Mouse (Mus musculus): ENCODE data around the gene Synpo2l.
"Not testable (repeated sequence)": the region's sequence is repeated elsewhere in the genome, so short reads cannot be mapped to it uniquely, and the experiment has no call there.

Gene Synpo2l

DNA sequence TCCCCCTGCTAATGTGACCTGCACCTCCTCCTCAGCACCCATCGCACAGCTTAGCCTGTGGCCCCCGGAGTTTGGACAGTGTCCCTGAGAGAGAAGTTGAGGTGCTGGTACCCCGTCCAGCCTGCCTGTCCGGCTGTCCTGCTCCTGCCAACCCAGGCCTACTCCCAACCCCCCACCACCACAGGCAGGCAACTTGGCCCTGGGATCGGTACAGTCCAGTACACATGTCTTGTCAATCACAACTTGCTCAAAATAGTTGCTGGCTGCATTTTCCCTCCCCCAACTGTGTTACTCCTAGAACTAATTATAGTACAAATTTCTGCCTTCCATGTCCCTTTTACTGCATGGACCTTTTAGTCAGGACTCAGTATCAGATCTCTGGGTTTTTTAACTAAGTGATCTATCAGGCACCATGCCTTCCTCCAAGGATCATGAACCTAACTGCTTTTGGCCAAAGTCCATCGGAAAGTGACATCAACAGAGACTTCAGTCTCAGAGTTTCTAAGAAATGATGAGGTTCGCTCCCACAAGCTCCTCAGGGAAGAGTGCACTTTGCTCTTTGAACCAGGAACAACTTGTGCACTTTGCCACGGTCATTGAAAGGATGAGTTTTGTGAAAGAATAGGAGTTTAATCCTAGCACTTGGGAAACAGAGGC, at the start of gene Synpo2l:
Gene Synpo2l, minus strand, starts transcription at position 201 of the 657 bp plus-strand sequence.
- no peak for DNase-seq

DNA sequence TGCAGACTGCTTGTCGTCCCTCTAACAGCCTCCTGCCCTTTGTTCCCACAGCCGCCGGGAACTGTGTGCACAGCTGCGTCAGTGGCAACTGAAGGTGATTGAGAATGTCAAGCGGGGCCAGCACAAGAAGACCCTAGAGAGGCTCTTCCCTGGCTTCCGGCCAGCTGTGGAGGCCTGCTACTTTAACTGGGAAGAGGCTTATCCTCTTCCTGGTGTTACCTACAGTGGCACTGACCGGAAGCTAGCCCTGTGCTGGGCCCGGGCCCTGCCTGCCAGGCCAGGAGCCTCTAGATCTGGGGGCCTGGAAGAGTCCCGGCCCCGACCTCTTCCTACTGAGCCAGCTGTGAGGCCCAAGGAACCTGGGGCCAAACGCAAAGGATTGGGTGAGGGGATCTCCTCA, 45.7 kb upstream of the Synpo2l start:
- no peak for DNase-seq

DNA sequence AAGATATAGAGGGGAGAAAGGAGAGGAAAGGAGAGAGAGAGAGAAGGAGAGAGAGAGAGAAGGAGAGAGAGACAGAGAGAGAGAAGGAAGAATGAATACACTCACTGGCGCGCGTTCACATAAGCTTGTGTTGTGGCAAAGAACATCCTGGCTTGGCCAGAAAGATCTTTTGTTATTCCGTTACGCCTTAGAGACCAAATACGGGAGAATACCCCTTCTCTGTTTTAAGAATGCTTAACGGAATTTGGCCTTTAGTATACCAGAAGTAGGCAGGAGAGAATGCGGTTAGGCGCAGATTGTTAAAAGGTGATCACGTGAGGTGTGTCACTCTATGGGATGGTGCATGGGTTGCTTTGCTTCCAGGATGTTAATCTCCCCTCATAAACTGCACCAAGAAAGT, 40.1 kb upstream of the Synpo2l start:
- DNase-seq, result no peak

DNA sequence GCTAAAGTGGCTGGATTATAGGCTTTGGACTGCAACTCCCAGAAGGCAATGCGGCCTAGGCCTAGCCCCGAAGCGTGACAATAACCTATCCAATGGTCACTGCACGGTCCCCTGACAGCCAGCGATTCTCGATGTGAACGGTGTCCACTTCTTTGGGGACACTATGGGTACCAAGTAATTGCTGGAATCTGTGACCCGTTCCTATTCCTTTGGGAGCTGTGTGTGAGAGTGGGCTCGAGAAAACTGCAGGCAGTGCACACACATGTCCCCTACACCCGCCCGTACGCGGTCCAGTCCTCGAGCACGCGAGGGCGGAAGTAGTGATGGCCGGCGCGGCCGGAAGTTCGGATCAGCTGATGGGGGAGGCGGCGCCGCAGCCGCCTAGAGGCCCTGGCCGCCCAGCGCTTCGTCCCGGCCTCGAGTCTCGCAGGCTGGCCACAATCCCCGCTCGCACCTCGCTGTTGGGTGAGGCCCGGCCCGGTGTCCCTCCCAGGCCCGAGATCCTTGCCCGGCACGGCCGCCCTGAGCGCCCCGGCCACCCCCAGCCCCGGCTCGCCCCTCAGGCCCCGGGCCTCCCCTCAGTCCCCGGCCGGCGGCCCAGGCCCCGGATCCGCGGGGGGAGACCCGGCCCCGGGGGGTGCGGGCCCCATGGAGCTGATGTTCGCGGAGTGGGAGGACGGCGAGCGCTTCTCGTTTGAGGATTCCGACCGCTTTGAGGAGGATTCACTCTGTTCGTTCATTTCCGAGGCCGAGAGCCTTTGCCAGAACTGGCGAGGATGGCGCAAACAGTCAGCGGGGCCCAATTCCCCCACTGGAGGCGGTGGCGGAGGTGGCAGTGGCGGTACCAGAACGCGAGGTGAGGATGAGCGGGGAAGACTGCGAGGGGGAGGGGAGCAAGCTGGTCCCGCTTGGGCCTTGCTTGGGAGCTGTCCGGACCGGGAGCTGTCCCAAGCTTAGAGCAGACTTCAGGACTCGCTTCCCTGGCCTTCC, 39.3 kb upstream of the Synpo2l start, which contains the start of gene Zswim8:
Gene Zswim8, plus strand, starts transcription at position 352 of the 990 bp plus-strand sequence.
- peak; percentile 86 for DNase-seq

DNA sequence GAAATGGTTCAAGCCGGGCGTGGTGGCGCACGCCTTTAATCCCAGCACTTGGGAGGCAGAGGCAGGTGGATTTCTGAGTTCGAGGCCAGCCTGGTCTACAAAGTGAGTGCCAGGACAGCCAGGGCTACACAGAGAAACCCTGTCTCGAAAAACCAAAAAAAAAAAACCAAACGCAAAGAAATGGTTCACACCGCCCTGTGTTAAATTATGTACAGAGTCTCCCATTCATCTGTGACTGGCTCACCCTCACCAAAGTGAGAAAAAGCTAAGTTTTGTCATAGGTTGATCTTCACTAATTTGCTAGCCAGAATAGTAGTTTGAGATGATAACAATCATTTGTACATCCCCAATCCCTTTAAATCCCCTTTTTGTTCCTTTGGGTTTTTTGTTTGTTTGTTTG, 35.3 kb upstream of the Synpo2l start:
- DNase-seq, result not testable (repeated sequence)

DNA sequence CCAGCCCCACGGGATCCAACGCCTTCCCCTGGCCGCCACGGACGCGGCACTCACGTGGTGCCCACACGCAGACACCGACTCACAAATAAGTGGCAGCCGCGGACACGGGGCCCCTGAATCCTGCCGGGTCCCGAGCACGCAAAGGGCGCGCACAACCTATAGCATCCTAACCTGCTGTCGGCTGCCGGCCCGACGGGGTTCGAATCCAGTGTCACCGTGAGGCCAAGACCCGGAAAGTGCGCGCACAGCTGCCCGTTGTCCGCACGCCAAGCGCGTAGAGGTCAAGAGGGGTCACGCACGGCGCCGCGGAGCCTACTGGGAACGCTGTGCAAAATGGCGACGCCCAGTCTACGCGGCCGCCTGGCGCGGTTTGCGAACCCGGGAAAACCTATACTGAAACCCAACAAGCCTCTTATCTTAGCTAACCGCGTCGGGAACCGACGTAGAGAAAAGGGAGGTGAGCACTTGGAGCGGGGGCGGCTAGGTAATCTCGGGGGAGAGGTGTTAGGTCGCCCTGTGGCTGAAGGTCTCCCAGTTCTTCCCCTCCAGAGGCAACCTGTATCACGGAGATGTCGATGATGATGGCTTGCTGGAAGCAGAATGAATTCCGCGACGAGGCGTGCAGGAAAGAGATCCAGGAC, 34.7 kb upstream of the Synpo2l start, which contains the start of gene Chchd1:
Gene Chchd1, plus strand, starts transcription at position 266 of the 641 bp plus-strand sequence.
- peak; percentile 86 for DNase-seq

DNA sequence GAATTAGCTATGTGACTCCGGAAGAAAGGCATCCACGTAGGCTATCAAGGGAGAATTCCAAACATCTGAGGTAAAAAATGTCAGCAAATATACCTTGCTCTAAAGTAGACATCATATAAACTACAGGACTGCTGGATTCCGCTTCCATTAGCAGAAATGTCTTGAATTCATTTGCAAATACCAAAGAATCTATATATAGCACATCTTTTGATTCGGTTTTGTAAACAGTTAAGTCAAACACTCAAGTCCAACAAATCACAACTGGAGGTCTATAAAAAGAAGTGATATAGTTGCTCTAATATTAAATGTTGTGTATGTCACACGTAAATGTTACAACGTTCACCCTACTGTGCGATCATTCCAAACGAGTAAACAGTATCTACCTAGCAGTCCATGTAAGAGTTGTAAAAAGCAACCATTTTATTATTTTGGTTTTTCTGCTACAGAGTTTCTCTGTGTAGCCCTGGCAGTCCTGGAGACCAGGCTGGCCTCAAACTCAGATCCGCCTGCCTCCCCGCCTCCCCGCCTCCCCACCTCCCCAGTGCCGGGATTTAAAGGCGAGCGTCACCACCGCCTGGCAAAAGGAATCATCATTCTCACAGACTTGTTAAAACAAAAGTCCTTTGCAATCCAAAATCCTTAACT, 34.1 kb upstream of the Synpo2l start:
- DNase-seq, result no peak

DNA sequence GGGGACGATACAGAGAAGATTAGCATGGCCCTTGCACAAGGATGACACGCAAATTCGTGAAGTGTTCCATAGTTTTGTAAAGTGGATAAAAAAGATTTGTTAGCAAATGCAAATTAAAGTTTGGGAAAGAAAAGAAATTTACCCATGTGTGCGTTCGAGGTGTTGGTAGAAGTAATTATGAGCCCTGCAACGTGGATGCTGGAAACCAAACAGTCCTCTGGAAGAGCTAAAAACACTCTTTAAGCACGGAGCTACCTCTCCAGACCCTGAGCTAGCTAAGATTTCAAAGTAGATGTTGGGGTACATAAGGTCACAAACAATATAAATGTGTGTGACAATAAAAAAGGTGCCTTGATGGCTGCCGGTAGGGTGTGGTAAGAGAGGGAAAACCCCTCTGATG, 33.4 kb upstream of the Synpo2l start:
- DNase-seq, result no peak

DNA sequence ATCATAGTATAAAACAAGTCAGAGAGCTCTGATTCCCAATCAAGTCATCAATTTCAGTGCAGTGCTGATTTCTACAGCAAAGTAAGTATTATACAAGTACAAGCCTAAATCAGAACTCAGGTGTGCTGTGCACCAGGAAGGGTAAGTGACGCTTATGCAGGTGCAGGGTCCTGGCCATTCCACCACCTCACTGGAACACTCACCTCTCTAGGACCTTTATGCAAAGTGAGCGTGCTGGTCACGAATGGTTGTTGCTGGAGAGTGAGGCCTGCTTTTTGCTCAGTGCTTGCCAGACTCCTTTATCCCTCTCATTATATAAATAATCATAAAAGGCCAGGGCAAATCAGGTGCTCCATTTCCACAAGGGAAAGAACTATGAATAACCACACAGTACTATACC, 32.2 kb upstream of the Synpo2l start:
- no peak for DNase-seq

DNA sequence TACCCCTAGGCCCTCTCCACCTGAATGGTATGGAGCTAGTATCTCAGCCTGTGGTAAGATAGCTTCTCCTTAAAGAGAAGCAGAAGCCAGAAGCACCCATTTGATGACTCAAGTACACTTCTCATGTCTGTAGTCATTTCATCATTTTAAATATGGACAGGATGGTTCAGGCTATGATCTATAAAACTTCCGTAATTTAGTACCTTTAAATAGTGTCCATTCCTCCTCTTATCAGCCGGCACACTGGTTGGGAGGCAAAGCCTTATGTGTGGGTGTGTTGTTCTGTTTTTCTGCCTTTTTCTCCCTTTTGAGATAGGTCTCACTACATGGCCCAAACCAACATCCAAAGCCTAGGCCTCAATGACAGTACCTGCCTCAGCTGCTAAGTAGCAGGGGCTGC, 30.4 kb upstream of the Synpo2l start:
- no peak for DNase-seq

DNA sequence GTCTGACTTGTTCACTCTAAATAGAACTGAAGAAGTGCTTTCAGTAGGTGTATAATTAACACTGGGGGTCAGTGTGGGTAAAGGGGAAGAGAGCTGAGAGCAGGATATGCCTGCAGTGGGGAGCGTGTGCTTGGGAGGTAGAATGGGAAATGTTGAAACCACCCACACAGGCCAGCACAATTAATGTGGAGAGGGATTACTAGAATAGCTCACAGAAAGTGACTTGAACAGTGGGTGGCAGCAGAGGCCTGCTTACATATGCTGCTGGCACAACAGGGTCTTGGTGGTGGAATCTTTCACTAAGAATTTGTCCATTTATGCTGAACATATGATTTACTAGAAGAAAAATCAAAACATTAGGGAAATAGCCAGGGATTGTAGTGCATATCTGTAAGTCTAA, 28.8 kb upstream of the Synpo2l start:
- no peak for DNase-seq

DNA sequence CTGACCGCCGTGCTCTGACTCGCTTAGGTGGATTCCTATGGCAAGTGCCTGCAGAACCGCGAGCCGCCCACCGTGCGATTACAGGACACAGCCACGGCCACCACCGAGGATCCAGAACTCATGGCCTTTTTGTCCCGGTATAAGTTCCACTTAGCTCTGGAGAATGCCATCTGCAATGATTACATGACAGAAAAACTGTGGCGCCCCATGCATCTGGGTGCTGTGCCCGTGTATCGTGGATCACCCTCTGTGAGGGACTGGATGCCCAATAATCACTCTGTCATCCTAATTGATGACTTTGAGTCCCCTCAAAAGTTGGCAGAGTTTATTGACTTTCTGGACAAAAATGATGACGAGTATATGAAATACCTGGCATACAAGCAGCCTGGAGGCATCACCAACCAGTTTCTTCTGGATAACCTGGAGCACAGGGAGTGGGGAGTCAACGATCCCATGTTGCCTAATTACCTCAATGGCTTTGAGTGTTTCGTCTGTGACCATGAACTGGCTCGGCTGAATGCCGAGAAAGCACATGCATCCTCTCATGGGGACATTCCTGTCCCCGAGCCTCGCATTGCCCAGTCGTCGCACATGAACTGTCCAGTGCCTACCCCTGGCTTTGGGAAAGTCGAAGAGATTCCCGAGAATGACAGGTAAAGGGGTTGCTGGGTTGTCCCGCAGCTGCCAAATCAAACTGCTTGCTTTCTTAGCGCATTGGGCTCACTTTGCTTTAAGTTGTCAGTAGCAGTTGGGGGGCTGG, 27.8 kb upstream of the Synpo2l start:
- peak; percentile 33 for DNase-seq

DNA sequence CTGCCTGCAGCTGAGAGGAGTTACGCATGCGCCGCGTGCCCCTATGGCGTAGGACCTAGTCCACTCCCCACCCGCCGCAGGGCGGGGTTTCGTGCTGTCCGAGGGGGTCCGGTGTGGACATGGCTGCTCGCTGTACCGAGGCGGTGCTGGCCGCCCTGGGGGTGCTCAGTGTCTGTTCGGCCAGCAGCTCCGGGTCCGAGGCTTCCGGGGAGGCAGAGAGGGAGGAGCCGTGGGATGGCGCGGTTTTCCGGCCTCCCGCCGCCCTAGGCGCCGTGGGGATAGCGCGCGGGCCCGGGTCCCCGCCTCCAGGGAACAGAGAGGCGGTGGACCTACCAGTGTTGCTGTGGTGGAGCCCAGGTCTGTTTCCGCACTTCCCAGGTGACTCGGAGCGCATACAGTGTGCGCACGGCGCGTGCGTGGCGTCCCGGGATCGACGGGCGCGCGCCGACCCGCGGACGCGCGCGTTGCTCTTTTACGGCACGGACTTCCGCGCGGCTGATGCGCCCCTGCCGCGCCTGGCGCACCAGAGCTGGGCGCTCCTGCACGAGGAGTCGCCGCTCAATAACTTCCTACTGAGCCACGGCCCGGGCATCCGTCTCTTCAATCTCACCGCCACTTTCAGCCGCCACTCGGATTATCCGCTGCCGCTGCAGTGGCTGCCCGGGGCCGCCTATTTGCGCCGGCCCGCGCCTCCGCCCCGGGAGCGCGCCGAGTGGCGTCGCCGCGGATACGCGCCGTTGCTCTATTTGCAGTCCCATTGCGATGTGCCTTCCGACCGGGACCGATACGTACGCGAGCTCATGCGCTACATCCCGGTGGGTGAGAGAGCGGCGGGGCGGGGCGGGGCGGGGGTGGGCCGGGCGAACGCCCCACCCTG, 27.0 kb upstream of the Synpo2l start, which contains the start of gene Fut11:
Gene Fut11, plus strand, starts transcription at position 85 of the 877 bp plus-strand sequence.
- DNase-seq, result peak; percentile 90

DNA sequence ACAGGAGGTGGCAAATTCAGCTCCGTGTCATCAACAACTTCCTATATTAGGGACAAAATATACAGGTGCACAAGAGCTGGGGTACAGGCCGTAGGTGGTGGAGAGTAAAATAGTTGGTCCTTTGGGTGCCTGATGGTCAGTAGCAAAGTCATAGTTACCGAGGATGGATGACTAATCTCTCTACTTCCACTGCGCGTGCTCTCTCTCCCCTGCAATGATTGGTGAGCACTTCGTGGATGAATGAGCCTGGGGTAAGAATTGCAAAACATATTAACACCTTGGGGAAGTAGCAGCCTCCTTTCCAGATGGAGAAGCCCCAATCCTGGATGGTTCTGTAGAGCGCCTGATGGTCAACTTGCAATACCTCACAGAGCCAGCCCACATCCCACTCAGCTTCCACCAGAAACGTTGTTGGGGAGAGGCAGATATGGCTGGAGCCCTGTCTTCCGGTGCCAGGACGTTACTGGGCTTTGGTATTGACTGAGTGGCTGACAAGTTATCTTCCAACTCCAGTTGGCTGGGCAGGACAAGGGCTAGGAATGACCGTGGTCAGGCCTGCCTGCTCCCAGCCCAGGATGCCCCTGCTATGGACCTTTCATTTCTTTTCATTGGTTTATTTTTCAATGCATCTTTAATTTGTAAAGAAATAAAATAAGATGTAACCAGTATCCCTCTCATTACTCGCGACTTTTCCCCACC, 26.2 kb upstream of the Synpo2l start:
- no peak for DNase-seq

DNA sequence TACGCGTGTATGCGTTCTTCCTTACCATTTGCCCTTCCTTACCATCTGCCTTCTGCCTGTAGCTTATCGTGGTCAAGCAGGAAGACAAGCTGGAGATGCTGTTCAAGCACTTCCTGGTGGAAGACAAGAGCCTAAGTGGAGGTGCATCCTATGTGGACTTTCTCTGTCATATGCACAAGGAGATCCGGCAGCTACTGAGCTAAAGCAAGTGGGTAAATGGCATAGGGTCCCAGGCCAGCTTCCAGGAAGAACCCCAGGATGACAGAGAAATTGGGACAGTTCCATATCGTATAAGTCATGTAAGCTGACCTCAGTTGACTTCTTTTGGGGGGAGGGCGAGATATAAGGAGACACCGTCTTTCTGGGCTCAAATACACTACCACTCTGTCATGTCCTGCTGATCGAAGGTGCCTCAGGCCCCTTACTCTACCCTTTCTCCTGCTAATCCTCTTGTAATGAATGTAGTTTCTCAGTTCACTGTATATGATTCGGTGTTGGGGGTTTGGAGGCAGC, 25.5 kb upstream of the Synpo2l start:
- DNase-seq, result no peak

DNA sequence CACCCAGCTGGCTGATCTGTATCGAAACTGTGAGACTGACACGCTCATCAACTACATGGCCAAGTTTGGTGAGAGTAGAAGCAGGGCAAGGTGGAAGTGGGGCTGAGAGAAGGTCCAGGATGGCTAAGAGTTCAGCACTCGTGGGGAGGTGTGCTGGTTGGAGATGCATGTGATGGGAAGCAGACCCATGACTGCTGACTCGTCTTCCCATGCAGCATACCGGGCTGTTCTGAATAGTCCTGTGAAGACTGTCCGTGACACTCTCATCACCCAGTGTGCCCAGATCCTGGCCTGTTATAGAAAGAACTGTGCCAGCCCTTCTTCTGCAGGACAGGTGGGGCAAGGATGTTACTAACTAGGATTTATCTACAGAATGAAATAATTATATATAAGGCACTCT, 23.6 kb upstream of the Synpo2l start:
- DNase-seq, result no peak

DNA sequence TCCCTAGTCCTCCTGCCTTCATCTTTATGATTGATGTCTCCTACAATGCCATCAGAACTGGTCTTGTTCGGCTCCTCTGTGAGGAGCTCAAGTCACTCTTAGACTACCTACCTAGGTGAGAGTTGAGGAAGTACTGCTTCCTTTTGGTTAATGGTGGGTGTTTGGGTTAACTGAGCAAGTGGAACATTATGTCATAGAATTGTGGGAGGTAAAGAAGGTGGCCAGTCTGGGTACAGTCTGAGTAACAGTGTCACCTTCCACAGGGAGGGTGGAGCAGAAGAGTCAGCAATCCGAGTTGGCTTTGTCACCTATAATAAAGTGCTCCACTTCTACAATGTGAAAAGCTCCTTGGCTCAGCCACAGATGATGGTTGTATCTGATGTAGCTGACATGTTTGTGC, 20.9 kb upstream of the Synpo2l start:
- DNase-seq, result no peak

DNA sequence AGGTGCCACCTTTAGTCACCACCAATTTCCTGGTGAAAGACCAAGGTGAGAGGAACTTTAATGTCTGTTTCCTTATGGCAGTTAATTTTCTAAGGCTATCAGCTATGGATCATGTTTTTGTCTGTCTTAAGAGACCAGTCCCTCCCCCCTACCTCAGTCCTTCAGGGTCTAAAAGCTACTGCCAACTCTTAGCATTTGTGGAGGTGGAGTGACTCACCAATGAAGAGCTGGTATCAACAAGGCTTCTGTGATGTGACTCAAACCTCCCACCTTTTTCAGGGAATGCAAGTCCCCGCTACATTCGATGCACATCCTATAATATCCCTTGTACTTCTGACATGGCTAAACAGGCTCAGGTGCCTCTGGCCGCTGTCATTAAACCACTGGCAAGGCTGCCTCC, 18.4 kb upstream of the Synpo2l start:
- no peak for DNase-seq

DNA sequence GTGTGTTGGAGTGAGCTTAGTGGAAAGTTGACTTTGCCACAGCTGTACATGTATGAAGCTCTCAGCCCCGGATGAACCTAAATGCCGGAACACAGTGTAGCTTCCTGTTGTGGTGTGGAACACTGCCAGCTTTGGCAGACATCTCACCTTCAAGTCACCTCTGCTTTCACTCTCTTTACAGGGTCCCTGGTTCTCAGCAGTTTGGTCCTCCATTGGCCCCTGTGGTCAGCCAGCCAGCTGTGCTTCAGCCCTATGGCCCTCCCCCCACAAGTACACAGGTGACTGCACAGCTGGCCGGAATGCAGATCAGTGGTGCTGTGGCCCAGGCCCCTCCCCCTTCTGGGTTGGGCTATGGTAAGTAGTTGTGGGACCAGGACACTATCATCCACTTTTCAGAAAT, 14.3 kb upstream of the Synpo2l start:
- no peak for DNase-seq

DNA sequence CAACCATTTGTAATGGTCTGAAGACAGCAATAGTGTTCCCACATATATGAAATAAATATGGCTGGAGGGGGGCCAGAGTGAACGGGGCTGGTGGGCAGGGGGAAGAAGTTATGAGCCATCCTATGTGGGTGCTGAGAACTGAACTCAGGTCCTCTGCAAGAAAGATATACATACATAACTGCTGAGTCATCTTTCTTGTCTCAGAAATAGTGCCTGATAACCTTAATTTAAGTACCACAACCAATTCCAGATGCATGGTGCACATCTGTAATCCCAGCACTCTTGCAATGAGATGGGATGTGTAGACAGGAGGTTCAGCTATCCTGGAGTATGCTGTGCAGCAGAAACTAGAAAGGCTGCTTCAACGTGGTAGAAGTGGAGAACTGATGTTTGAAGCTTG, 13.6 kb upstream of the Synpo2l start:
- DNase-seq, result no peak
